Mouse (Mus musculus) heart, adult 2 months (tissue): ENCODE measurements around the gene 2810459M11Rik. TPM values are rescaled to one million over a fixed set of nuclear protein-coding genes. Genes with fewer than 3 reads are reported as not detected.

Experiments
- DNase-seq, 2 experiments: peaks; one replicate each; pipeline ENCODE4 v3.0.0; 2021
- H3K27ac ChIP-seq: fragments of 200-600 bp; 2 replicates; pipeline ENCODE4 v1.8.1; 2022
- H3K27me3 ChIP-seq: fragments of 200-500 bp; 2 replicates; pipeline ENCODE4 v1.6.1; 2012; ENCODE audit warnings: mild to moderate bottlenecking, low read length, inconsistent platforms, mixed read lengths; ENCODE audit not compliant: control insufficient read depth, insufficient read depth
- H3K36me3 ChIP-seq: fragments of 200-500 bp; 2 replicates; pipeline ENCODE4 v1.6.1; 2012; ENCODE audit warnings: low read length, inconsistent platforms; ENCODE audit not compliant: control insufficient read depth, insufficient read depth
- H3K4me1 ChIP-seq: fragments of 200-500 bp; 2 replicates; pipeline ENCODE4 v1.6.1; 2011; ENCODE audit warnings: low read length; ENCODE audit not compliant: control insufficient read depth, insufficient read depth
- H3K4me3 ChIP-seq: fragments of 200-600 bp; 2 replicates; pipeline ENCODE4 v1.8.1; 2022
- H3K79me2 ChIP-seq: fragments of 200-500 bp; replicated peaks from 2 replicates; pipeline ENCODE4 v1.6.1; 2012; ENCODE audit warnings: mild to moderate bottlenecking, inconsistent platforms, low read length, moderate library complexity, mixed read lengths; ENCODE audit not compliant: control insufficient read depth, insufficient read depth
- H3K9ac ChIP-seq: fragments of 200-500 bp; 2 replicates; pipeline ENCODE4 v1.6.1; 2012; ENCODE audit warnings: low read depth, mild to moderate bottlenecking, control low read depth, inconsistent platforms, low read length, mixed read lengths
- CTCF ChIP-seq: fragments of 200-600 bp; IDR thresholded peaks from 2 replicates; pipeline ENCODE4 v1.8.1; 2022; ENCODE audit warnings: antibody characterized with exemption, mild to moderate bottlenecking, moderate library complexity
- EP300 ChIP-seq: fragments of 200-500 bp; IDR thresholded peaks from 2 replicates; pipeline ENCODE4 v1.6.1; 2011; ENCODE audit warnings: low read depth, low read length, control low read depth; ENCODE audit not compliant: insufficient read depth
- POLR2A ChIP-seq: fragments of 200-500 bp; IDR thresholded peaks from 2 replicates; pipeline ENCODE4 v1.6.1; 2011; ENCODE audit warnings: mild to moderate bottlenecking, low read depth, low read length, control low read depth; ENCODE audit not compliant: insufficient read depth
- WGBS: fragments of 180-500 bp; shearing (Covaris S2); methylation state at CpG from one replicate; pipeline ENCODE4 v1.1.7; 2018; 5-methylcytosine and 5-hydroxymethylcytosine counted together
- intact Hi-C: fragments of 180-260 bp; cut with DNase I; formaldehyde crosslinking; loops from one replicate; pipeline ENCODE4 v1.15.1; 2025
- polyA plus RNA-seq: library from polyadenylated mRNA; depleted of rRNA; stranded (reverse); fragments of >200 nt; gene quantifications from 2 replicates; pipeline ENCODE4 v1.2.3, GENCODE M21; 2012
- total RNA-seq, 2 experiments: library from RNA; stranded (reverse); gene quantifications; 2 replicates each; pipeline ENCODE4 v1.2.3; 2021

2810459M11Rik gene
- total and polyA plus RNA-seq, 3 experiments, result 0.06 TPM; not detected in 2

DNA sequence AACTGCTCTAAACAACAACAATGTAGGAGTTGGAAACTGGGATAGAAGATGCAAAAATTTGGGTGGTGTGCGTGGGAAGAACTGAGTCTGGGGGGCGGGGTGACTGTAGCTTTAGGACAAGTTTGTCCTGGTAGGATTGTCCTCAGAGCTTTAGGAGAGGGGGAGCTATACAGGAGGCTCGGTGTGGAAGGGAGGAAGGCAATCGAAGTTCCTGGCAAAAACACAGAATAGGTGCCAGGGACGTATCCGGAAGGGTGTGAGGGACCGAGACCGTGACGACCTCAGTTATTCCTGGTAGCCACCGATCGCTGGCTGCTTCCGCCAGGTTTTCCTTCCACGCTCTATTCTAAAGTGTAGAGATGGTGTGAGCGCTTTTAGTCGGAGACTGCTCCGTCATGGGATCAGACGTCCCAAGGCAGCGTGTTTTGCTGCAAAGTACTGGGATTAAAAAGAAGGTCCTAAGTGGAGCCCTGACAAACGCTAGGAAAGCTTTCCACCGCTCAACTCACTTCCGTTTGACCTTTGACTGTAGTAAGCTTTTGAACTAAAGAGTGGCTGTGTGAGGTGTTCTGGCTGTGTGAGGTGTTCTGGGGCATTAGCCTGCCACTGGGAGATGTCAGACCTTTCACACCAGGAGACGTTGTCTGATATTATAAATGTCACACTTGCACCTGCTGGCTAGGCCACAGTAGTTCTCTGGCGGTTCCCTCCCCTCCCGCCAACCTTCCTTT is 1.3 kb downstream of the 2810459M11Rik start:
- TF ChIP-seq CTCF (no peak), EP300 (no peak), POLR2A (no peak)
- WGBS, result 34% methylated on average over 24 of the region's 24 CpGs
- Histone ChIP-seq H3K9ac (no peak overlapping the region), H3K4me3 (no peak overlapping the region), H3K27me3 (peaks cover 11% of the 10 kb centered on the region), H3K4me1 (no peaks in the 10 kb centered on the region), H3K27ac (no peak overlapping the region), H3K79me2 (no peaks in the 10 kb centered on the region), H3K36me3 (no peaks in the 10 kb centered on the region)
- intact Hi-C loops, result no loop called here
- no peak for DNase-seq

DNA sequence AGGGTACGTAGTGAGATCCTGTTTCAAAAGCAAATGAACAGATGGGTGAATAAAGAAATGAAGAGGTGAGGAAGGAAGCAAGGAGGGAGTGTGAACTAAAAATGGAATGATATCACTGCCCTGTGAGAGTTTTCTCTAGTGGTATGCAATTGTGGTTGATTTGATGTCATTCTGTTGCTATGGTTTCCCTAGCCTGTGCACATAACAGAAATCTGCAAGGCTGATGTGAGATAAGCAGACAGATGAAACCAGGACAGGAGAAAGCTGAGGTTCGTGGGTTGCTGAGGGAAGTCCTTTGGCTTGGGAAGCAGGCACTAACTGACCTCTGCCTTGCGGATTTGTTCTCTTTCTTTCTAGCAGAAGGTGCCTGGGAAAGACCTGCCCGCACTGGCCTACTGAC is 2.6 kb downstream of the 2810459M11Rik start:
- DNase-seq, result no peak
- Histone ChIP-seq H3K27me3 (peaks cover 11% of the 10 kb centered on the region), H3K27ac (no peak overlapping the region), H3K36me3 (no peaks in the 10 kb centered on the region), H3K4me1 (no peaks in the 10 kb centered on the region), H3K4me3 (no peak overlapping the region), H3K9ac (no peak overlapping the region), H3K79me2 (no peaks in the 10 kb centered on the region)
- 75% methylated on average over 4 of the region's 4 CpGs for WGBS
- no peak for TF ChIP-seq CTCF
- no peak for TF ChIP-seq EP300
- TF ChIP-seq POLR2A, result no peak
- intact Hi-C loops, result no loop called here

DNA sequence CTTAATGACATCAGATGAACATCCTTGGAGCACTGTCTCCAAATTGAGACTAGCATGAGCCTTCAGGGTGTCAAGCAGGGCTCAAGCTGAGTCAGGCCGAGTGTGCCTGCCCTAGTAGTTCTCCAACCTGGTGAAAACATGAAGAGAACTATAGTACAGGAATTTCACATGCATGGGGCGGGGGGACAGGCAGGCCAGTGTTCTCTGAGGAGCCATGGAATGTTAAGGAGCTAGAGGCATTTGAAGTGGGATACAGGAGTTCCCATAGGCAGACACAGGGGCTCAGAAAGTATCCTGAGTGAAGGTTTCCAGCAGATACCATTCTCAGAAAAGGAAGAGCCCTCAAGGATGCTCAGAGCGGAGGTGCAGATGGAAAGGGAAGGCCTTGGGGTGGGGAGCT is 3.1 kb downstream of the 2810459M11Rik start:
- H3K4me3 ChIP-seq, result no peak overlapping the region
- TF ChIP-seq CTCF (no peak), POLR2A (no peak)
- intact Hi-C loops, result no loop called here
- H3K79me2 ChIP-seq, result no peaks in the 10 kb centered on the region
- 85% methylated on average over 3 of the region's 3 CpGs for WGBS
- DNase-seq, result no peak
- H3K27ac ChIP-seq, result no peak overlapping the region
- H3K4me1 ChIP-seq, result no peaks in the 10 kb centered on the region
- peaks cover 11% of the 10 kb centered on the region for H3K27me3 ChIP-seq
- no peak overlapping the region for H3K9ac ChIP-seq
- no peaks in the 10 kb centered on the region for H3K36me3 ChIP-seq

DNA sequence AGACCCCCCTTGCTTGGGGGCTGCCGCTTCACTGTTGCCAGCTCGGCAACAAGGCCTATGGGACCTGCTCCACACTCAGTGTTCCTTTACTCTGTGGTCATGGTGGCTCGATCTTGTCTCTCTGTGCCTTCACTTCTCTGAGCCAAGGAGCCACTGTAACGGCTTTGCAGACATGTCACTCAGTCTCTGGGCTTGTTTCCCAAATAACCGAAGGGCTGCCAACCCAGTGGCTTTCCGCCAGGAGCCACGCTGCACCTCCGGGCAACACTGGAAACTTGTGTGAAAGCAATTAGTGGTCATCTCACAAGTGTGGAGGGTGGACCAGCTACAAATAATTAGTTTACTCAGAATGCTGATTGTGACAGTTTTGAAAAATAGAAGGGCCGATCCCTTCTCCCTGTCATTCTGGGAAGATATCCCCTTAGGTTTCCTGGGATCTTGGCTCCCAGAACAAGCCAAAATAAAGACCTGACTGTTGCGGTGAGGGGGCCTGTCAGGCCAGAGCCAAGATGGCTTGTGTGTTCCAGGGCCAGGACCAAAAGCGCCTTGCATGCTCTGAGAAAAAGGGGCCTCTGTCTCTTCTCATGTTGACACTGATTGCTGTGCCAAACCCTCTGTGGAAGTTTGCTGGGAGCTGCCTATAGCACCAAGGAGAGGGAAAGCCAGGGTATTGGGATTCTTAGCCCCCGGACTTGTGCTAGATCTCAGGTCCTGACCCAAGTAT is 7.7 kb downstream of the 2810459M11Rik start:
- Histone ChIP-seq H3K27me3 (no peaks in the 10 kb centered on the region), H3K27ac (no peak overlapping the region), H3K4me1 (no peaks in the 10 kb centered on the region), H3K36me3 (no peaks in the 10 kb centered on the region), H3K9ac (no peak overlapping the region), H3K79me2 (no peaks in the 10 kb centered on the region), H3K4me3 (no peak overlapping the region)
- intact Hi-C loops, result no loop called here
- 47% methylated on average over 12 of the region's 12 CpGs for WGBS
- TF ChIP-seq EP300, result no peak
- no peak for TF ChIP-seq CTCF
- TF ChIP-seq POLR2A, result no peak
- peak; percentile 74 to 77 for DNase-seq

DNA sequence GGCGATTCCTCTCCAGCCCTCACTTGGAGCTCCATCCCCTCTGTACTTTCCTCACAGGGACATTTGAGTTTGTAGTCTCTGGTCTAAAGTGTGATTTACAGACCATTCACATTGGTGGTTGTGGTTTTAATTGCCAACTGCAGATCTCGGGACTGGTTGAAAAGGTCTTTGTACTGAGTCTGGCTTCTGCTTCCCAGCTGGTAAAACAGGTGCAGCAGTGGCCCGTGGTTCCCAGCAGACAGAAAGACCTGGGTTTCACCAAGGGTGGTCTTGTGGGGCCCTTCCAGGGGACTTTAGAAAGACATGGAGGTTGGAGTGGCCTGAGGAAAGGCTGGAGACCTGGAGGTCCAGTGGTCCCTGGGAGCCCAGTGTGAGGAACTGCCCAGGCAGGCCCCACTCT is 9.3 kb downstream of the 2810459M11Rik start:
- DNase-seq, result no peak
- H3K9ac ChIP-seq, result no peak overlapping the region
- no peaks in the 10 kb centered on the region for H3K79me2 ChIP-seq
- H3K4me1 ChIP-seq, result peaks cover 2% of the 10 kb centered on the region; the same call in 1 of the 2 replicates
- H3K27me3 ChIP-seq, result no peaks in the 10 kb centered on the region
- intact Hi-C loops, result no loop called here
- H3K36me3 ChIP-seq, result no peaks in the 10 kb centered on the region
- H3K27ac ChIP-seq, result no peak overlapping the region
- WGBS, result 59% methylated on average over 3 of the region's 3 CpGs
- TF ChIP-seq POLR2A (no peak), EP300 (no peak), CTCF (no peak)
- no peak overlapping the region for H3K4me3 ChIP-seq

DNA sequence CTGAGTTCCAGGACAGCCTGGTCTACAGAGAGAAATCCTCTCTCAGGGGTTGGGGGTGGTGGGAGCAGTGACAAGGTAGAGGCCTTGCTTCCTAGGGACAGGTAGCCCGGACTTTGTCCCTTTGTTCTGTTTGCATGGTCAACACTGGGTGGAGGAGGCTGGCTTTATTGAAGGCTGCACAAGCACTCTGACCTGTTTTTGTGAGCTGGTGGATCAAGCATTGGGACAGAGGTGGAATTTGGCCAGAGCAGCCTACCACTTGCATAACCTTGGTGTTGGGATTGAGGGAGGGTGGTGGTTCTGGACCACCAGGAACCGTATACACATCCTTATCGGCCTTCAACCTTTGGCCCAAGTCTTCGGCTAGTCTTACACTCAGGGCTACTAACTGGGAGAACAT is 10.6 kb downstream of the 2810459M11Rik start:
- no peaks in the 10 kb centered on the region for H3K79me2 ChIP-seq
- intact Hi-C loops, result no loop called here
- H3K4me3 ChIP-seq, result no peak overlapping the region
- H3K27ac ChIP-seq, result no peak overlapping the region
- H3K27me3 ChIP-seq, result no peaks in the 10 kb centered on the region
- 87% methylated on average over 4 of the region's 4 CpGs for WGBS
- no peaks in the 10 kb centered on the region for H3K36me3 ChIP-seq
- peaks cover 2% of the 10 kb centered on the region; the same call in 1 of the 2 replicates for H3K4me1 ChIP-seq
- no peak overlapping the region for H3K9ac ChIP-seq
- TF ChIP-seq CTCF (no peak), EP300 (no peak), POLR2A (no peak)
- DNase-seq, result no peak
